Mouse (Mus musculus): ENCODE measurements at regions not wholly inside any gene's neighbourhood (a gene's known extent, or its start where the extent isn't known, plus 50 kb on each side); places are given as distances from the start of the nearest gene placed in this dataset.

DNA sequence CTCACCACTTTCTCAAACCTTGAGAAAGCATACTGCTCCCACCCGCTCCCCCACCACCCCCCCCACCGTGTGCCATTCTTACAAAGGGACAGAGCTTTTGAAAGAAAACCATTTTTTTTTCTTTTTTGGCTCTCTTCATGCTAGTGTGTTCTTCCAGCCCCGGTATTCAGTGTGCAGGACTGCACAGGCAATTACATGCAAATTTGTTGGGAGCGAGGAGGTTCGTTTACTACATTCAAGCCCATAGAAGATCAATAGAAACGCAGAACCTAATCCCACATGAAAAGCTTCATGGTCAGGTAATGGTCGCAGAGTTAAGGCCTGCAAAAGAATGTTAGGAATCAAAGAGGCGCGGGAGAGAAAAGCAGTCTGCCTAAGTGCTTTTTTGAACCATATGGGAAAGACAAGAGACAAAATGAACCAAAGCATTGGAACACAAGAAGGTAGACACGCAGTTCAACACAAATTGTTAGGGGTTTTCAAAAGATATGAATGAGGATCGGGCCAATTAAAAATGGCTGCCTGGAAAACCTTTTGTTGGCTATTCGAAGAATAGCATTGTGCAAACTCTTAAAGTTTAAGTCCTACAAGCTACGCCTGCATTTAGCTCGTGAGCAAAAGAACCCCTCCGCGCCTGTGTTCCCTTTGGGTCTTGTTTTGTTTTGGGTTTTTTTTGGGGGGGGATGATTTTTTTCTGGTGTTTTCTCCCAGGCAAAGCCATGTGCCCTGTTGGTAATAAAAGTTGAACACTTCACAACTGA lies 166.6 kb upstream of the Id4 start:
- TF ChIP-seq CTCF (IDR thresholded peaks at IDR 0.05; ENCODE audit: borderline replicate concordance, insufficient read depth, low read depth, low read length): no peak
- no peak for TF ChIP-seq POLR2A (IDR thresholded peaks at IDR 0.05; ENCODE audit: borderline replicate concordance, insufficient read depth, low read length)
